Mouse (Mus musculus) kidney, postnatal 0 days (tissue): ENCODE results near the gene Arap2. TPM values are rescaled to one million over a fixed set of nuclear protein-coding genes. Genes with fewer than 3 reads are reported as not detected.

Experiments used
- ATAC-seq: fragments of 200-750 bp; cut with Nextera tagmentation; replicated peaks from 2 replicates; pipeline ENCODE4 v1.8.0; 2017; ENCODE audit warnings: low read depth, moderate number of reproducible peaks, moderate TSS enrichment, moderate library complexity; ENCODE audit not compliant: low FRiP score
- DNase-seq: peaks from one replicate; pipeline ENCODE4 v3.0.0-alpha.2; 2016; ENCODE audit warnings: low spot score
- H3K27ac ChIP-seq: fragments of 300-500 bp; sonication (generic); 2 replicates; pipeline ENCODE4 v1.5.1; 2014; ENCODE audit warnings: mild to moderate bottlenecking
- H3K27me3 ChIP-seq: fragments of 300-500 bp; sonication (generic); 2 replicates; pipeline ENCODE4 v1.6.1; 2014; ENCODE audit warnings: low read length, mixed read lengths; ENCODE audit not compliant: insufficient read depth
- H3K36me3 ChIP-seq: fragments of 300-500 bp; sonication (generic); 2 replicates; pipeline ENCODE4 v1.6.1; 2014; ENCODE audit warnings: low read length, mixed read lengths; ENCODE audit not compliant: insufficient read depth
- H3K4me1 ChIP-seq: fragments of 300-500 bp; sonication (generic); replicated peaks from 2 replicates; pipeline ENCODE4 v1.6.1; 2014; ENCODE audit warnings: antibody characterized with exemption, low read length, mixed read lengths; ENCODE audit not compliant: insufficient read depth
- H3K4me2 ChIP-seq: fragments of 300-500 bp; sonication (generic); 2 replicates; pipeline ENCODE4 v1.6.1; 2014; ENCODE audit warnings: mild to moderate bottlenecking, low read length, moderate library complexity, mixed read lengths
- H3K4me3 ChIP-seq: fragments of 300-500 bp; sonication (generic); replicated peaks from 2 replicates; pipeline ENCODE4 v1.5.1; 2014; ENCODE audit warnings: low read depth, low read length
- H3K9ac ChIP-seq: fragments of 300-500 bp; sonication (generic); 2 replicates; pipeline ENCODE4 v1.6.1; 2014; ENCODE audit warnings: low read depth, low read length
- H3K9me3 ChIP-seq: fragments of 300-500 bp; sonication (generic); replicated peaks from 2 replicates; pipeline ENCODE4 v1.6.1; 2016; ENCODE audit warnings: low read length, inconsistent platforms, mixed read lengths
- CTCF ChIP-seq: IDR thresholded peaks from 2 replicates; pipeline ENCODE4 v1.5.1; 2016; ENCODE audit warnings: antibody characterized with exemption, low read depth, mild to moderate bottlenecking, moderate library complexity
- WGBS: fragments of 180-500 bp; shearing (Covaris S2); extraction: QIAGEN DNeasy Blood & Tissue Kit; methylation state at CpG from one replicate; pipeline ENCODE4 v1.1.7; 2014; 5-methylcytosine and 5-hydroxymethylcytosine counted together
- polyA plus RNA-seq: library from polyadenylated mRNA; unstranded; fragments of >200 nt; fragmentation: Nextera tagmentation; extraction: Ambion mirVana; gene quantifications from 2 replicates; pipeline ENCODE4 v1.2.1, GENCODE M21; 2015

The Arap2 gene
- polyA plus RNA-seq, 1 experiment from 2014 or later, result 9.5 TPM

GRCm38 (mm10) chr5:62642330-62642729 lies 123.6 kb downstream of the Arap2 start:
- no peak for DNase-seq
- Histone ChIP-seq H3K36me3 (no peaks in the 10 kb centered on the region), H3K9ac (no peak overlapping the region), H3K9me3 (no peaks in the 10 kb centered on the region), H3K4me3 (no peak overlapping the region), H3K4me1 (no peaks in the 10 kb centered on the region), H3K27ac (no peak overlapping the region), H3K4me2 (no peak overlapping the region), H3K27me3 (no peaks in the 10 kb centered on the region)
- 96% methylated on average over 4 of the region's 4 CpGs for WGBS
- no peak for TF ChIP-seq CTCF
- ATAC-seq, result no peak

GRCm38 (mm10) chr5:62640501-62640900 lies 125.5 kb downstream of the Arap2 start:
- Histone ChIP-seq H3K4me1 (no peaks in the 10 kb centered on the region), H3K4me2 (no peak overlapping the region), H3K9ac (no peak overlapping the region), H3K9me3 (no peaks in the 10 kb centered on the region), H3K27me3 (no peaks in the 10 kb centered on the region), H3K27ac (no peak overlapping the region), H3K4me3 (no peak overlapping the region), H3K36me3 (no peaks in the 10 kb centered on the region)
- ATAC-seq (no peak), DNase-seq (no peak)
- 60% methylated on average over 8 of the region's 8 CpGs for WGBS
- TF ChIP-seq CTCF, result no peak

GRCm38 (mm10) chr5:62636341-62636740 lies 129.6 kb downstream of the Arap2 start:
- no peaks in the 10 kb centered on the region for H3K9me3 ChIP-seq
- no peak for DNase-seq
- no peaks in the 10 kb centered on the region for H3K27me3 ChIP-seq
- WGBS, result 90% methylated on average over 3 of the region's 3 CpGs
- no peak overlapping the region for H3K4me2 ChIP-seq
- H3K4me1 ChIP-seq, result no peaks in the 10 kb centered on the region
- no peak for ATAC-seq
- no peak overlapping the region for H3K4me3 ChIP-seq
- no peak overlapping the region for H3K27ac ChIP-seq
- H3K9ac ChIP-seq, result no peak overlapping the region
- no peaks in the 10 kb centered on the region for H3K36me3 ChIP-seq
- TF ChIP-seq CTCF, result no peak

- Histone ChIP-seq H3K27me3 (no peaks in the 10 kb centered on the region), H3K4me3 (no peak overlapping the region), H3K4me2 (no peak overlapping the region), H3K4me1 (no peaks in the 10 kb centered on the region), H3K27ac (no peak overlapping the region), H3K36me3 (no peaks in the 10 kb centered on the region), H3K9me3 (no peaks in the 10 kb centered on the region), H3K9ac (no peak overlapping the region)
- TF ChIP-seq CTCF, result no peak
- WGBS, result 87% methylated on average over 5 of the region's 5 CpGs
- DNase-seq (no peak), ATAC-seq (no peak)
Observed at GRCm38 (mm10) chr5:62628901-62629300, 137.1 kb downstream of the Arap2 start.

GRCm38 (mm10) chr5:62622848-62623479 lies 143.0 kb downstream of the Arap2 start:
- ATAC-seq (no peak), DNase-seq (no peak)
- H3K27ac ChIP-seq, result no peak overlapping the region
- no peak overlapping the region for H3K4me3 ChIP-seq
- H3K36me3 ChIP-seq, result no peaks in the 10 kb centered on the region
- 78% methylated on average over 11 of the region's 11 CpGs for WGBS
- TF ChIP-seq CTCF, result no peak
- H3K27me3 ChIP-seq, result no peaks in the 10 kb centered on the region
- no peaks in the 10 kb centered on the region for H3K4me1 ChIP-seq
- no peak overlapping the region for H3K9ac ChIP-seq
- H3K9me3 ChIP-seq, result no peaks in the 10 kb centered on the region
- H3K4me2 ChIP-seq, result no peak overlapping the region

GRCm38 (mm10) chr5:62618286-62618685 lies 147.7 kb downstream of the Arap2 start:
- DNase-seq (no peak), ATAC-seq (no peak)
- Histone ChIP-seq H3K27ac (no peak overlapping the region), H3K4me1 (no peaks in the 10 kb centered on the region), H3K36me3 (no peaks in the 10 kb centered on the region), H3K4me3 (no peak overlapping the region), H3K9ac (no peak overlapping the region), H3K9me3 (no peaks in the 10 kb centered on the region), H3K27me3 (no peaks in the 10 kb centered on the region), H3K4me2 (no peak overlapping the region)
- TF ChIP-seq CTCF, result no peak

- Histone ChIP-seq H3K9me3 (no peaks in the 10 kb centered on the region), H3K27ac (no peak overlapping the region), H3K4me3 (no peak overlapping the region), H3K27me3 (no peaks in the 10 kb centered on the region), H3K4me1 (no peaks in the 10 kb centered on the region), H3K4me2 (no peak overlapping the region), H3K36me3 (no peaks in the 10 kb centered on the region), H3K9ac (no peak overlapping the region)
- TF ChIP-seq CTCF, result no peak
- ATAC-seq, result no peak
- no peak for DNase-seq
- WGBS, result 76% methylated on average over 3 of the region's 3 CpGs
Observed at GRCm38 (mm10) chr5:62611990-62612389, 154.0 kb downstream of the Arap2 start.
